Mouse (Mus musculus): ENCODE results near the gene Sfxn5. TPM values are rescaled to one million over a fixed set of nuclear protein-coding genes. Genes with fewer than 3 reads are reported as not detected.
A peak's percentile ranks its signal among the peaks of the same experiment; 100 is the strongest.

The Sfxn5 gene
- total RNA-seq, 1 experiment from 2014 or later = 104 TPM

DNA sequence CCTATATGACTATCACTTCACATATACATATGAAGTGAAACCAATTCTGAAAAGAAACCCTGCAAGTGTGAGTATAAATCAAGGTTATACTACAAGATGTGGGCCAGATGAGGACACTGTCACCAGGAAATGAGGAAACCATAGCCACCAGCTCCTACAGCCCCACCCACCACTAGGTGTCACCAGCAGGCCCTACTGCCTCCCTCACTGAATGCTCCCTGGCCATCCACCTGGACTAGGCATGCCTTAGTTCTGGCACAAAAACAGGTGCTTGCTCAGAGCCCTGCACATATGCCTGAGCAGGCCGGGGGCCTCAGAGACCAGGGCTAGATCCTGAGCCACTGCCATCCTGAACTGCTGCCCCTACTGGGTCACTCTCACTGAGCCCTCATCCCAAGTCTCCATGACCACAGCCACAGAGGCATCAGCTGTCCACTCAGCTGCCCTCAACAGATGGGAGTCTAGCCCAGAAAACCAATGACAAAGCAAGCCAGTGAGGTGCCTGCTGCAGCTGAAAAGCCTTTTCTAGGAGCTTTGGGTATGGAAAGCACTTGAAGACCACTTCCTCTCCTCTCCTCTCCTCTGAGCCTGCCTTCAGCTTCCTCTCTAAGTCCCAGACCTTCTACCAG, 6.2 kb upstream of the Sfxn5 start:
- ATAC-seq (ENCODE audit: extremely low read depth, insufficient number of reproducible peaks, low FRiP score, poor library complexity, severe bottlenecking) = peak; percentile 80; the same call in 1 of the 2 replicates

GRCm38 (mm10) chr6:85336944-85337343, 3.7 kb upstream of the Sfxn5 start:
- ATAC-seq (ENCODE audit: extremely low read depth, insufficient number of reproducible peaks, low FRiP score, poor library complexity, severe bottlenecking) = no peak

- ATAC-seq (ENCODE audit: extremely low read depth, insufficient number of reproducible peaks, low FRiP score, poor library complexity, severe bottlenecking) = no peak
Measured at GRCm38 (mm10) chr6:85335352-85335751, 2.1 kb upstream of the Sfxn5 start.

DNA sequence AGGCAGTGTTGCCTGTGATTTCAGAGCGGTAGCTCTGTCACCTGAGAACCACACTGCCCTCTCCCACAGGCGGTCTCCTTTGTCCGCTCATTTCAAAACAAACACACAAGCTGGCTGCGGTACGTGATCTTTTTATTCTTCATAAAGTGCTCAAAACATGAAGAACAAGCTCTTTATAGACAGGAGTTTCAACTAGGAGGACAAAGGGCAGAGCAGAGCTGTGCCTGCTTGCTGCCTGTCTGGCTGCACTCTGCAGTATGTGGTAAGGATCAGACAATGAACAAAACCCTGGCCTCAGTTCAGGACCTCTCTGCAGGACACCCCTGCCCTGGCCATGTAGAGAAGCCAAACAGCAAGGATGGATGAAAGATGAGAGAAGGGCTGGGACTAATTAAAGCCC, 1.6 kb upstream of the Sfxn5 start:
- ATAC-seq (ENCODE audit: extremely low read depth, insufficient number of reproducible peaks, low FRiP score, poor library complexity, severe bottlenecking) = no peak

DNA sequence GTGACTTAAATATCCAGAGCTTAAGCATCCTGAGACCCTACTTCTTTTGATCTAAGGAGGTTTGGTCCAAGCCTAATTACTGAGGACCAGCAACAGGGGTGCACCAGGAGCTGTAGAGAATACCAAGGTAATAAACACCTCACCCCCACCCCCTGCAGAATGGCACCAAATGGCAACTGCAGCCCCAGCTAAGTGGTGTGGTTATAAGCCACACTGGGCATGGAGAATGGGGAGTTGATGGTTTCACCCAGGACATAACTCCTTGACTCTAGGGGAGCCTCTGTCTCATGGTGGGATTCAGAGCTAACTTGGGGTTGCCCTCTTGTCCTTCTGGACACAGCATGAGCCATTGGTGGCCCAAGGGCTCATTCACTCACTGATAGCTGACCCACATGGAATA, 1.0 kb upstream of the Sfxn5 start:
- ATAC-seq (ENCODE audit: extremely low read depth, insufficient number of reproducible peaks, low FRiP score, poor library complexity, severe bottlenecking) = no peak

GRCm38 (mm10) chr6:85333732-85334131, 510 bp upstream of the Sfxn5 start:
- ATAC-seq (ENCODE audit: extremely low read depth, insufficient number of reproducible peaks, low FRiP score, poor library complexity, severe bottlenecking) = no peak; the same call in 1 of the 2 replicates

DNA sequence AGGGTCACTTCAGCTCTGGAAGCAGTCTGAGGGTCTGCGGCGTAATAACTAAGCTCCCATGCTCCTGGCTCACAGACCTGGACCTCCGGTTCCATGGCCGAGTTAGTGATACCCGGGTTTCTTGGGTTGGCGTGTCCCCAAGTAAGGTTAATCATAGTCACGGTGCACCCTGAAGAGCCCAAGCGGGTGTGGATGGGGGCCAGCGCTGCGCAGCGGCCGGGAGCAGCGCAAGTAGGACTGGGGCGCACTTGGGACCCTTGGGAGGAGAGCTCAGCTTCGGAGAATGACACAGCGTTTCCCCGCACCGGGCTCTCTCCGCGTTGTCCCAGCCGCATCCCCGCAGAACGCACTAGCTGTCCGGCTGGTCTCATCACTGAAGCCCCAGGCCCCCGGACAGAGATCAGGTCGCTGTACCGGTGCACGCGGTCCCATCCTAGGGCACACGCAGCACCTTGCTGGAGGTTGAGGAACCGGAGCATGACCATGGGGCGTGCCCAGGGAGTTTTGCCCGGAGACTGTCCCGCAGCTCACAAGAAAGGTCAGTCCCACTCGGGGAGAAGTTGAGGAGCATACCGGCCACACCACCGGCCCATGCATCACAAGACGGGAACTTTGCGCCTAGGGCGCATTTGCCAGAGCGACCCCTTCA, 747 bp downstream of the Sfxn5 start:
- ATAC-seq (ENCODE audit: extremely low read depth, insufficient number of reproducible peaks, low FRiP score, poor library complexity, severe bottlenecking) = peak; percentile 6; the same call in 1 of the 2 replicates

- ATAC-seq (ENCODE audit: extremely low read depth, insufficient number of reproducible peaks, low FRiP score, poor library complexity, severe bottlenecking) = no peak
Measured at GRCm38 (mm10) chr6:85331736-85332135, 1.5 kb downstream of the Sfxn5 start.

GRCm38 (mm10) chr6:85331221-85331735, 1.9 kb downstream of the Sfxn5 start:
- no peak for ATAC-seq (ENCODE audit: extremely low read depth, insufficient number of reproducible peaks, low FRiP score, poor library complexity, severe bottlenecking)

DNA sequence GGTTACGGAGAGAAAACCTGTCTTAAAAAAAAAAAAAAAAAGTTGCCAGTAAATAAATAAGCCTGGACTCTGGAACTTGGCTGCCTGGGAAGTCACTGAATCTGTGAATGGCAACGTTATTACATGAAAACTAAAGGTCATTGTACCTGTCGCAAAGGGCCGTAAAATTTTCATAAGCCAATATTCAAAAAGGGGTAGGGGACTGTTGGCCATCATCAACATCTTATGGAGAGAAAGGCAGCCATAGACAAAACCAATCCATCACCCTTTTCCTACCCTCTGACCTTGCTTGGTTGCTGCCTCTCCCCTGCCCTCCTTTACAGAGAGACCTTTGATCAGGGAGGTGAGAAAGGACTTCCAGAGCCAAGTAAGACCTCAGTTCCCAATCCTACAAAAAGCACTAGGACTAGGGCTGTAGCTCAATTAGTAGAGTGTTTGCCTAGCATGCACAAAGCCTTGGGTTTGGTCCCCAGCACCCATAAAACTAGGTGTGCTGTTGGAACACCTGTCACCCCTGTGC, 3.5 kb downstream of the Sfxn5 start:
- no peak for ATAC-seq (ENCODE audit: extremely low read depth, insufficient number of reproducible peaks, low FRiP score, poor library complexity, severe bottlenecking)

GRCm38 (mm10) chr6:85326564-85326963, 6.7 kb downstream of the Sfxn5 start:
- no peak for ATAC-seq (ENCODE audit: extremely low read depth, insufficient number of reproducible peaks, low FRiP score, poor library complexity, severe bottlenecking)

DNA sequence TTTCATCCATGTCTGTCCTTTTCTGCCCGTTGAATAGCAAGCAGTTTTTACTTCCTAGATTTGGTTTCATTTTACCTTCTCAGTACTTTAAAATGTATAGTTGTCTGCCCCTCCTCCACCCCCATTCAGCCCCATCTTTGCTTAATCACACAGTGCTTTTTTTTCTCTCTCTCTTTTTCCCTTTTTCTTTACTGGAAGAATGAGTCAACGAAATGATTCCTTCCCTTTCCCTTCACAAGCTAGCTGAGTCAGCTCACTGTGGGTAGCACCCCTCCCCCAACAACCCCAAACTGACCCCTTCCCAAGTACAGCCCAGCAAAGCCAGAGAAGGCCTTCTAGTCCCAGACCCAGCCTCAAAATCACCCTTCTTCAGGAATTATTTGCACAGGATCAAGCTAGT, 8.1 kb downstream of the Sfxn5 start:
- no peak for ATAC-seq (ENCODE audit: extremely low read depth, insufficient number of reproducible peaks, low FRiP score, poor library complexity, severe bottlenecking)

GRCm38 (mm10) chr6:85320445-85320866, 12.8 kb downstream of the Sfxn5 start:
- ATAC-seq (ENCODE audit: extremely low read depth, insufficient number of reproducible peaks, low FRiP score, poor library complexity, severe bottlenecking) = no peak

- ATAC-seq (ENCODE audit: extremely low read depth, insufficient number of reproducible peaks, low FRiP score, poor library complexity, severe bottlenecking) = no peak
Measured at GRCm38 (mm10) chr6:85316211-85316610, 17.0 kb downstream of the Sfxn5 start.

DNA sequence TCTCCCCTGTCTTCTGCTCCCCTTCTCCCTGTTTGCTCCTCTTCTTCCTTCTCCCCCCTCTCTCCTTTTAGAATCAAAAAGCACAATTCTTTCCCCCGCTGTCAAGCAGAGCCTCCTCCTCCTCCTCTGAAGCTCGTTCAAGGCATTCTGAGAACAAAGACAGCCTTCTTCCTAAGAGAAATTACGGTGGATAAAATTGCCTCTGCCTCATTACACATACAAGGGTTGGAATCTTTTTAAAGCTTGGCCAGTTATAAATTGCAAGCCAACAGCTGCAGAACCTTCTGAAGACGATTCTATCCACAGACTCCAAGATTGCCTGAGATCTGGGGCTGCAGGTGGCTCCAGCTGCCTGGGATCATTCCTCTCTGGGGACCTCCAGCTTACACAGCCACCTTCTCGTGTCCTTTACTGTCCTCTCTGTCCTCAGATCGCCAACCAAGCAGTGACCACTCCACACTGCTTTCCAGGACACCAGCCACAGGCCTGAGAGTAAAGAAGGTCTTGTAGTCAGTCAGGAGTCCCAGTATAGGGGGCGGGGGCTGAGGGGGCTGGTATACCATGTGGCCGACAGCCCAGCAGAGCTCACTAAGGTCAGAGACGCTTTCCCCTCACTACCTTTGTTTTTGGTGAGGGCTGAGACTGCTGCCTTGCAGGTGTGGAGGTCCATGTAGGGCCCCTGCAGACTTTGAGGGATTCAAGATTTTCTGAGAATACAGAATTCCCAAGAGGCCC, 19.0 kb downstream of the Sfxn5 start:
- no peak for ATAC-seq (ENCODE audit: extremely low read depth, insufficient number of reproducible peaks, low FRiP score, poor library complexity, severe bottlenecking)

GRCm38 (mm10) chr6:85307894-85308293, 25.3 kb downstream of the Sfxn5 start:
- no peak for ATAC-seq (ENCODE audit: extremely low read depth, insufficient number of reproducible peaks, low FRiP score, poor library complexity, severe bottlenecking)

DNA sequence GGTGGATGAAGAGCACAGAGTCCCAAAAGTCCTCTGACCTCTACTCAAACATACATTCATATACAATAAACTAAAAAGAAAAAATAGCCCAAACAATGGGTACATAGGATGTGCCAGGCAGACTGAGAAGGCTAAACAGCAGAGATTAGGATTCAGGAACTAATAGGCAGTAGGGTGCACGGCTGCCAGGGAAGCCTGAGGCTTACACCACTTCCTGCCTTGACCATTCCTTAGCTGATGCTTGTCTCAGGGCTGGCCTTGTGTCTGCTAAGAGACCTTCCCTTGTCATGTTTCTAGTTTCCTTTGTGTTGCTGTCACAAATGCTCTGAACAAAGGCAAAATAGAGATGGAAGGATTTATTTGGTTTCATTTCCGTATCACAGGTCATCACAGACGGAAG, 26.8 kb downstream of the Sfxn5 start:
- ATAC-seq (ENCODE audit: extremely low read depth, insufficient number of reproducible peaks, low FRiP score, poor library complexity, severe bottlenecking) = no peak

GRCm38 (mm10) chr6:85305826-85306225, 27.4 kb downstream of the Sfxn5 start:
- no peak for ATAC-seq (ENCODE audit: extremely low read depth, insufficient number of reproducible peaks, low FRiP score, poor library complexity, severe bottlenecking)

DNA sequence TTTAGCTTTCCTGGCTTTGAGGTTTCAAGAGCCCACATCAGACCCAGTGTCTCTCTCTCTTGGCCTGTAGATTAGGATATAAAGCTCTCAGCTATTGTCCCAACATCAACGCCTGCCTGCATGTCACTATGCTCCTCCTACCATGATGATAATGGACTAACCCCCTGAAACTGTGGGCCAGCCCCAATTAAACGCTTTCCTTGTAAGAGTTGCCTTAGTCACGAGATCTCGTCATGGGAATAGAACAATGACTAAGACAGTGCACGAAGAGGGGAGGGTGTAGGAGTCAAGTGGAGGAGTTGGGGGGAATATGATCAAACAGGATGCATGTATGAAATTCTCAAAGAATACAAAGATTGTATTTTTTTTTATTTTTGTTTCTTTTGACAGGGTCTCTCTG, 28.3 kb downstream of the Sfxn5 start:
- ATAC-seq (ENCODE audit: extremely low read depth, insufficient number of reproducible peaks, low FRiP score, poor library complexity, severe bottlenecking) = no peak

Measured in neutrophil, adult 5-6 weeks (primary cell).